Mouse (Mus musculus) megakaryocyte-erythroid progenitor cell, adult 5 weeks (primary cell): ENCODE results near the gene Gas2l1. TPM values are rescaled to one million over a fixed set of nuclear protein-coding genes. Genes with fewer than 3 reads are reported as not detected.

Experiments
- polyA plus RNA-seq: library from polyadenylated mRNA; stranded (reverse); fragments of >175 nt; gene quantifications from 2 replicates; pipeline ENCODE4 v1.2.3, GENCODE M21; 2012

Gas2l1 gene
- polyA plus RNA-seq, result 10.5 and 12.6 TPM in 2 replicates

DNA sequence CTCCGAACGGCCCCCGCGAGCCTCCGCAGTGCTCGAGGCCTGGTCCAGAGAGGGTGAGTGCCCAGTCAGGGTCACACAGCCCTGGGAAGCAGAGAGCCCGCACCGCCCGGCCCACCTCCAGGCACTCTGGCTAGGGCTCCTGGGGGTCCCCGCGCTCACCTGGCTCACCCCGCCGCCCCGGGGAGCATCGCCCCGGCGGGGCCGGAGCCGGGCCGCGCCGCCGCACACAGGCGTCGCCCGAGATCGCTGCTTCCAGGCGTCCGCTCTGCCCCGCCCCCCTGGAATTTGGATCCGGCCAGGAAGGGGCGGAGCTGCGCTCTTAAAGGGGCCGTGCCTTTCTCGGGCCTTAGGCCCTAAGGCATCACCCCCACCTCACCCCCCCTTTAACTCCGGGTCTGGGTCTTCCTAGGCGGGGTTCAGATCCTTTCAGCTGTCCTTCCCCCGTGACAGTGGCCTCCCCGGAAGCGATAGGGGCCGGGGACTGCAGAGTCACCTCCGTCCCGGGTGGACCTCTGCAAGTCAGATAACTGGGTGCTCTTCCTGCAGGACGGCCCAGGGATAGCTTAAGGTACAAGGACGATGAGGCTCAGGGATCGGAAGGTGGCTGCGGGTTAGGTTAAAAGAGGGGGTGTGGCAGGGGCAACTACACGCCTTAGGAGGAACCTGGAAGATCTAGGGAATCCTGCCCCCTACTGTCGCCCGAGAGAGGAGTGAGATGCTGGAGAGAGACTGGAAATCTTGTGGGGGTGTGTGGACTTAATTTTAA, at the start of gene Gas2l1:
Gene Gas2l1 (minus strand): TSS at position 272 of the 766 bp plus-strand sequence.

GRCm38 (mm10) chr11:5098736-5099542, 33.8 kb upstream of the Gas2l1 start, which contains the start of the genes Rhbdd3 and Ewsr1:
Gene Rhbdd3, plus strand, starts transcription at chr11:5098926.
Gene Ewsr1, minus strand, starts transcription at chr11:5099266.

GRCm38 (mm10) chr11:5057856-5058641, 7.1 kb downstream of the Gas2l1 start, which contains the start of gene Rasl10a:
Gene Rasl10a, plus strand, starts transcription at chr11:5058128.

Other genes starting within 250 kb of the Gas2l1 start
- 52.8 and 56.6 TPM in 2 replicates for gene Nf2, start 215.8 kb downstream of the Gas2l1 start, polyA plus RNA-seq
- 21.8 and 33.4 TPM in 2 replicates for gene Nipsnap1, start 191.4 kb downstream of the Gas2l1 start, polyA plus RNA-seq
- 6.0 and 7.0 TPM in 2 replicates for gene Thoc5, start 170.0 kb downstream of the Gas2l1 start, polyA plus RNA-seq
- 6.0 and 12.2 TPM in 2 replicates for gene Nefh, start 117.3 kb downstream of the Gas2l1 start, polyA plus RNA-seq
- gene Ap1b1, start 78.5 kb downstream of the Gas2l1 start, polyA plus RNA-seq, result 47.3 and 50.3 TPM in 2 replicates
- 0.24 and 0.56 TPM in 2 replicates for gene Rasl10a, start 7.2 kb downstream of the Gas2l1 start, polyA plus RNA-seq
- gene Rhbdd3, start 33.6 kb upstream of the Gas2l1 start, polyA plus RNA-seq, result 41.0 and 53.4 TPM in 2 replicates
- gene Ewsr1, start 33.9 kb upstream of the Gas2l1 start, polyA plus RNA-seq, result 833 and 1,457 TPM in 2 replicates
- gene Emid1, start 86.9 kb upstream of the Gas2l1 start, polyA plus RNA-seq, result 33.4 and 48.0 TPM in 2 replicates
- 7.1 and 7.7 TPM in 2 replicates for gene Kremen1, start 196.2 kb upstream of the Gas2l1 start, polyA plus RNA-seq